Comparison of ENCODE assay signal across 8 mouse cellular contexts in genomic region chr2:69823129-69823677, GRCm38 (mm10). TPM values are rescaled to one million over a fixed set of nuclear protein-coding genes. Genes with fewer than 3 reads are reported as not detected.
DNase-seq lines count a peak whose midpoint lies in the region; ATAC-seq and TF ChIP-seq lines count a peak whose summit lies in the region.

No protein-coding gene starts in this region.

- peak overlapping the region; percentile 85 for H3K9ac ChIP-seq in heart, embryonic 11.5 days (ENCODE audit: low read depth, low read length)
- peak overlapping the region; percentile 78 for H3K9ac ChIP-seq in stomach, embryonic 15.5 days

- peaks cover 2% of the 10 kb centered on the region for H3K4me1 ChIP-seq in cortical plate, adult 2 months (ENCODE audit: control insufficient read depth, insufficient read depth, low read length)
- H3K4me1 ChIP-seq in heart, embryonic 11.5 days (ENCODE audit: control insufficient read depth, insufficient read depth, low read length) = peaks cover 12% of the 10 kb centered on the region
- peaks cover 45% of the 10 kb centered on the region for H3K4me1 ChIP-seq in megakaryocyte, embryonic 14.5 days
- H3K4me1 ChIP-seq in stomach, embryonic 15.5 days = peaks cover 8% of the 10 kb centered on the region; the same call in 1 of the 2 replicates

- peaks cover 7% of the 10 kb centered on the region for H3K27me3 ChIP-seq in C2C12 (ENCODE audit: control insufficient read depth, insufficient read depth, insufficient read length)
- no peaks in the 10 kb centered on the region for H3K27me3 ChIP-seq in heart, embryonic 11.5 days (ENCODE audit: control insufficient read depth, insufficient read depth, low read length)
- no peaks in the 10 kb centered on the region for H3K27me3 ChIP-seq in megakaryocyte, embryonic 14.5 days (replicated peaks)
- no peaks in the 10 kb centered on the region for H3K27me3 ChIP-seq in stomach, embryonic 15.5 days (replicated peaks)

- peak overlapping the region; percentile 76 for H3K4me2 ChIP-seq in heart, embryonic 11.5 days
- H3K4me2 ChIP-seq in stomach, embryonic 15.5 days = peak overlapping the region; percentile 80

- H3K79me3 ChIP-seq in C2C12 (ENCODE audit: low read depth) = no peaks in the 10 kb centered on the region

- H3K9me3 ChIP-seq in heart, embryonic 11.5 days (replicated peaks; ENCODE audit: control insufficient read depth, low read length) = no peaks in the 10 kb centered on the region
- no peaks in the 10 kb centered on the region for H3K9me3 ChIP-seq in megakaryocyte, embryonic 14.5 days
- no peaks in the 10 kb centered on the region for H3K9me3 ChIP-seq in stomach, embryonic 15.5 days

- no peaks in the 10 kb centered on the region for H3K36me3 ChIP-seq in C2C12 (ENCODE audit: control insufficient read depth, insufficient read depth)
- H3K36me3 ChIP-seq in heart, embryonic 11.5 days (ENCODE audit: control insufficient read depth, insufficient read depth, low read length) = no peaks in the 10 kb centered on the region; the same call in none of the 2 replicates
- H3K36me3 ChIP-seq in megakaryocyte, embryonic 14.5 days (replicated peaks; ENCODE audit: low read length) = peaks cover 24% of the 10 kb centered on the region
- H3K36me3 ChIP-seq in stomach, embryonic 15.5 days = 0 out of 2 replicates have a peak, but pooled peaks cover 5% of the 10 kb centered on the region

- 3% methylated on average over 42 of the region's 45 CpGs for WGBS in heart, embryonic 11.5 days (ENCODE audit: insufficient replicate concordance)
- 1% methylated on average over 45 of the region's 45 CpGs for WGBS in stomach, embryonic 15.5 days

- TF ChIP-seq CTCF in C2C12 (IDR thresholded peaks at IDR 0.05; ENCODE audit: control insufficient read depth, insufficient read depth, insufficient read length) = no peak
- TF ChIP-seq CTCF in cortical plate, adult 2 months (IDR thresholded peaks at IDR 0.05; ENCODE audit: extremely low read depth, insufficient read depth, low read length) = no peak

- H3K4me3 ChIP-seq in C2C12 (ENCODE audit: insufficient read depth, poor library complexity, severe bottlenecking) = peak overlapping the region; percentile 18
- peak overlapping the region; percentile 54 for H3K4me3 ChIP-seq in cortical plate, adult 2 months (ENCODE audit: insufficient read depth, low read length)
- peak overlapping the region; percentile 83 for H3K4me3 ChIP-seq in heart, embryonic 11.5 days (ENCODE audit: low read depth, low read length)
- H3K4me3 ChIP-seq in megakaryocyte, embryonic 14.5 days (replicated peaks) = peak overlapping the region; percentile 92
- H3K4me3 ChIP-seq in stomach, embryonic 15.5 days (replicated peaks) = peak overlapping the region; percentile 84

- peak overlapping the region; percentile 96 for H3ac ChIP-seq in C2C12 (ENCODE audit: control insufficient read depth, insufficient read length, low read depth)

- H3K79me2 ChIP-seq in C2C12 (ENCODE audit: control insufficient read depth, insufficient read depth) = no peaks in the 10 kb centered on the region

- peak; percentile 29 to 30 for DNase-seq in frontal cortex, postnatal 36 days (ENCODE audit: low spot score in 2 of 2)
- DNase-seq in frontal cortex, adult 2 months (ENCODE audit: extremely low spot score in 1 of 2, low spot score in 1 of 2) = no peak
- peak; percentile 65 to 73 for DNase-seq in kidney, postnatal 4 days

- H3K27ac ChIP-seq in cortical plate, adult 2 months (ENCODE audit: insufficient read depth, low read length) = peak overlapping the region; percentile 16
- H3K27ac ChIP-seq in heart, embryonic 11.5 days (ENCODE audit: low read depth, low read length) = peak overlapping the region; percentile 96
- peak overlapping the region; percentile 92 for H3K27ac ChIP-seq in stomach, embryonic 15.5 days

- peak; percentile 69 for ATAC-seq in heart, embryonic 11.5 days (replicated peaks; ENCODE audit: insufficient number of reproducible peaks, low FRiP score, low TSS enrichment)
- peak; percentile 77 for ATAC-seq in stomach, embryonic 15.5 days (ENCODE audit: insufficient read depth, low FRiP score, low read depth)

- TF ChIP-seq POLR2A in cortical plate, adult 2 months (IDR thresholded peaks at IDR 0.05; ENCODE audit: extremely low read depth, insufficient read depth, low read length) = no peak

TF ChIP-seq in C2C12, 6 proteins besides CTCF, POLR2A, EP300 and RAD21:
- no peak for TF ChIP-seq MYOD1 (IDR thresholded peaks at IDR 0.05; ENCODE audit: control insufficient read depth, insufficient read length, low read depth)
- TF ChIP-seq CEBPB (IDR thresholded peaks at IDR 0.05; ENCODE audit: low read depth) = no peak
- no peak for TF ChIP-seq USF1 (IDR thresholded peaks at IDR 0.05; ENCODE audit: low read depth)
- TF ChIP-seq FOSL1 (IDR thresholded peaks at IDR 0.05; ENCODE audit: insufficient read depth, low read length, poor library complexity, severe bottlenecking) = no peak

RNA-seq across cellular contexts. Expression of gene Klhl23, which starts 1.5 kb away (rescaled TPM):
- 36.7 and 39.9 TPM in 2 replicates for polyA plus RNA-seq in frontal cortex, adult 2 months (2012; rRNA removed)
- 1.0 TPM for polyA plus RNA-seq in C2C12 (2012; fragmentation: generic; extraction: Trizol)
- 34.7 and 38.1 TPM in 2 replicates for polyA plus RNA-seq in cortical plate, adult 2 months (2012; rRNA removed)
- polyA plus RNA-seq in heart, embryonic 11.5 days (2014; fragmentation: Nextera tagmentation; extraction: Ambion mirVana) = 53.7 and 62.6 TPM in 2 replicates
- polyA plus RNA-seq in megakaryocyte, embryonic 14.5 days (2012; ENCODE audit: insufficient read depth, low replicate concordance) = 0.20 and 3.8 TPM in 2 replicates
- polyA plus RNA-seq in stomach, embryonic 15.5 days (2015; fragmentation: Nextera tagmentation; extraction: Ambion mirVana) = 37.0 and 37.8 TPM in 2 replicates

RNA-seq across cellular contexts. Expression of gene Phospho2, which starts 33.8 kb away (rescaled TPM):
- 23.1 and 36.9 TPM in 2 replicates for polyA plus RNA-seq in frontal cortex, adult 2 months (2012; rRNA removed)
- 9.0 TPM for polyA plus RNA-seq in C2C12 (2012; fragmentation: generic; extraction: Trizol)
- polyA plus RNA-seq in cortical plate, adult 2 months (2012; rRNA removed) = 25.5 and 29.9 TPM in 2 replicates
- 23.4 and 23.7 TPM in 2 replicates for polyA plus RNA-seq in heart, embryonic 11.5 days (2014; fragmentation: Nextera tagmentation; extraction: Ambion mirVana)
- polyA plus RNA-seq in megakaryocyte, embryonic 14.5 days (2012; ENCODE audit: insufficient read depth, low replicate concordance) = 5.8 TPM in 1 of 2 replicates, not detected in the other
- polyA plus RNA-seq in stomach, embryonic 15.5 days (2015; fragmentation: Nextera tagmentation; extraction: Ambion mirVana) = 22.1 and 23.0 TPM in 2 replicates

RNA-seq across cellular contexts. Expression of gene Ccdc173, which starts 33.8 kb away (rescaled TPM):
- polyA plus RNA-seq in frontal cortex, adult 2 months (2012; rRNA removed) = 3.8 and 4.4 TPM in 2 replicates
- polyA plus RNA-seq in C2C12 (2012; fragmentation: generic; extraction: Trizol) = 0.26 TPM
- 3.7 TPM in 2 replicates for polyA plus RNA-seq in cortical plate, adult 2 months (2012; rRNA removed)
- 1.0 and 2.0 TPM in 2 replicates for polyA plus RNA-seq in heart, embryonic 11.5 days (2014; fragmentation: Nextera tagmentation; extraction: Ambion mirVana)
- polyA plus RNA-seq in megakaryocyte, embryonic 14.5 days (2012; ENCODE audit: insufficient read depth, low replicate concordance) = 0.54 TPM in 1 of 2 replicates, not detected in the other
- polyA plus RNA-seq in stomach, embryonic 15.5 days (2015; fragmentation: Nextera tagmentation; extraction: Ambion mirVana) = 1.4 and 2.2 TPM in 2 replicates

RNA-seq across cellular contexts. Expression of gene Ssb, which starts 38.2 kb away (rescaled TPM):
- 113 and 130 TPM in 2 replicates for polyA plus RNA-seq in frontal cortex, adult 2 months (2012; rRNA removed)
- 44.7 TPM for polyA plus RNA-seq in C2C12 (2012; fragmentation: generic; extraction: Trizol)
- 80.3 and 88.7 TPM in 2 replicates for polyA plus RNA-seq in cortical plate, adult 2 months (2012; rRNA removed)
- 229 and 233 TPM in 2 replicates for polyA plus RNA-seq in heart, embryonic 11.5 days (2014; fragmentation: Nextera tagmentation; extraction: Ambion mirVana)
- 26.3 TPM in 1 of 2 replicates, not detected in the other for polyA plus RNA-seq in megakaryocyte, embryonic 14.5 days (2012; ENCODE audit: insufficient read depth, low replicate concordance)
- 309 and 316 TPM in 2 replicates for polyA plus RNA-seq in stomach, embryonic 15.5 days (2015; fragmentation: Nextera tagmentation; extraction: Ambion mirVana)

Comparison
In these comparisons a context has a peak if more than half of its experiments do, and no peak if none do; other contexts are left out.
1. DNase-seq: peak in frontal cortex, postnatal 36 days (2 of 2) and kidney, postnatal 4 days (2 of 2); none in frontal cortex, adult 2 months (0 of 2).
2. H3K4me3 ChIP-seq: peak in every context shown above with its lines; median percentile 92 in megakaryocyte, embryonic 14.5 days; 84 in stomach, embryonic 15.5 days; 83 in heart, embryonic 11.5 days; 54 in cortical plate, adult 2 months; 18 in C2C12.
3. H3K27ac ChIP-seq: peak in every context shown above with its lines; median percentile 96 in heart, embryonic 11.5 days; 92 in stomach, embryonic 15.5 days; 16 in cortical plate, adult 2 months.